Mouse (Mus musculus) CD8-positive naive resting alpha-beta T cell, adult 2 months (primary cell): ENCODE measurements at regions not wholly inside any gene's neighbourhood (a gene's known extent, or its start where the extent isn't known, plus 50 kb on each side); places are given as distances from the start of the nearest gene placed in this dataset.
"Not testable (repeated sequence)": the region's sequence is repeated elsewhere in the genome, so short reads cannot be mapped to it uniquely, and the experiment has no call there.

Source experiments
- DNase-seq, 2 experiments: peaks; one replicate each; pipeline ENCODE4 v3.0.0; 2022; ENCODE audit warnings: low read depth in 2 of 2, low spot score in 2 of 2

DNA sequence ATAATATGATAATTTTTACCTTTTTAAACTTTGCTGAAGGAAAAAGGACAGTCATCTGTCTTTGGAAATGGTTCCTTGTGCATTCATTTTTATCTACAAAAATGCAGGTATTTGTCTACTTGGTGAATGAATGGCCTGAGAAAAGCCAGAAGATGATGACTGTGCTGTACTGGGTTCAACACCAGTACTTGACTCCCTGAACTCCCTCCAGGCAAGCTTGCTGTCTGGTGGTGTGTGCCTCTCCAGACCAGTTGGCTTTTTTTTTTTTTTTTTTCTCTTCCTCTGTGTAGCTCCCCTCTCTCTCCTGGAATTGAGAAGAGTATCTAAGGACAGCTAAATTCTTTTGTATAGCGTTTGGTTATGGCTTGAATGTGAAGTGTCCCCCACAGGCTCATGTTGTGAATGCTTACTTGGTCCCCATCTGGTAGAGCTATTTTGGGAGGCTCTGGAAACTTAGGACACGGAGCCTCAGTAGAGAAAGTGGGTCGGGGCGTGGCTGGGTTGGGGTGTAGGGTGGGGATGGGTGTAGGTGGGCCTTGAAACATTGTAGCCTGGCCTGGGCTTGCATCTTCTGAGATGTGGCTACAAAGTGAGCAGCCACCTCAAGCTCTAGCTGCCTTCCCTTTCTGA lies 432.3 kb upstream of the Auts2 start:
- no peak for DNase-seq

DNA sequence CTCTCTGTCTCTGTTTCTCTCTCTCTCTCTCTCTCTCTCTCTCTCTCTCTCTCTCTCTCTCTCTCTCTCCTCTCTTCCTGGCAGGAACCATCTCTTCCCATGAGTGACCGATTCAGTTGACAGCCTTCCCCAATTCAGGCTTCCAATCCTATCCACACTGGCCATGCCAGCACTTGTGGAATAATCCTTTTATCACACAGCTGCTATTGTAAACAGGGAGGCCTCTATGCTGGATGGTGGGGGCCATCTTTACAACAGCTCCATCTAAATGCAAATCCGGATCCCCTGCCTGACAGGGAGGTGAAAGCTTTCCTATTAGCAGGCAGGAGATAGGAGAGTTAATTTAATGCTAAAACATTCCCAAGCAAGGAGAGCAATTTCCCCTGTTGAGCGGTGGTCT lies 431.7 kb upstream of the Auts2 start:
- DNase-seq = no peak

- no peak for DNase-seq
Measured at GRCm38 (mm10) chr5:132971046-132971445, 427.9 kb upstream of the Auts2 start.

- DNase-seq = no peak
Measured at GRCm38 (mm10) chr5:132969376-132969775, 426.2 kb upstream of the Auts2 start.

GRCm38 (mm10) chr5:132959901-132960300 lies 416.8 kb upstream of the Auts2 start:
- DNase-seq = no peak

DNA sequence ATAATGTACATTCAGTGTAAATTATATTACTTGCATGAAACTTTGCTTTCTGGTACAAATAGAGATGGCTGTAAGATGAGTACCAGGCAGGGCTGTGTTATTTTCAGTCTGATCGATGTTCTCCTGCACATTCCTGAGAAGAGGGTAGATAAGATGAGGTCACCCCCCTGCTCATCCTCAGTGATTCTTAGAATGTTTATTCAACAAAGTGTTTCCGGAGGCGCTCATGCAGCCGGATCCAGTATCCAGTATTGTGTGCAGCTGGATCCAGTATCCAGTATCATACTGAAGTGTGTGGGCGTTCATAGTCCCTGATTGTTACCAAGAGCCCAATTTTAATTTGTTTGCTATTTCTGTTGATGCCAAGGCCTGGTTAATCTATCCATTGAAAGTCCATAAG lies 413.0 kb upstream of the Auts2 start:
- no peak for DNase-seq

DNA sequence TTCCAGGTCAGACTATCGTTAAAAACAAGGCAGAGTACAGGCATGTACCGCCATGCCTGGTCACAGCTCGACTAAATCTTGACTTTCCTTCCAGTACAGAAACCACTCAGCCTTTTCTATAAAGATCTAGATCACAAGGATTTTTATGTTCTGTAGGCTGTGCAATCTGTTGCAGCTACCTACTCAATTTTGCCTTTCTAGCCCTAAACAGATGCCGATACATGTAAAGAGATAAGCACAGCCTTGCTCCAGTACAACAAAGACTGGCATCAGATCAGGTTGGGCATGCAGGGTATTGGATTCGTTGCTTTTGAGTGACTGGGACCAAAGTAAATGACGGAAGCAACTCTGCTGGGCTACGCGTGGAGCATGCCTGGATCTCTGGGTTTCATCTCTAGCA lies 411.9 kb upstream of the Auts2 start:
- no peak for DNase-seq

- DNase-seq = no peak
Measured at GRCm38 (mm10) chr5:132933439-132933980, 390.4 kb upstream of the Auts2 start.

DNA sequence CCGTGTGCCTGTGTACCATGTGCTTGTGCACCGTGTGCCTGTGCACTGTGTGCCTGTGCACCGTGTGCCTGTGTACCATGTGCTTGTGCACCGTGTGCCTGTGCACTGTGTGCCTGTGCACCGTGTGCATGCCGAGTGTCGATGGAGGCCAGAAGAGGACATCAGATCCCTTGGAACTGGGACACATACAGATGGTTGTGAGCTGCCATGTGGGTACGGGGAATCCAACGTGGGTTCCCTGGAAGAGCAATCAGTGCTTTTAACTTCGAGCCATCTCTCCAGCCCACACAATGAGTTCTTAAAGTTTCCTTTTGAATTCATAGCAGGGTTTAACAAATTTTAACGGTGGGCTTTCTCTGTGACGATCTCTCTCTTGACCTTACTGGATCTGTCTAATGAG lies 386.8 kb upstream of the Auts2 start:
- DNase-seq = not testable (repeated sequence)

GRCm38 (mm10) chr5:132923365-132923764 lies 380.2 kb upstream of the Auts2 start:
- DNase-seq = no peak

DNA sequence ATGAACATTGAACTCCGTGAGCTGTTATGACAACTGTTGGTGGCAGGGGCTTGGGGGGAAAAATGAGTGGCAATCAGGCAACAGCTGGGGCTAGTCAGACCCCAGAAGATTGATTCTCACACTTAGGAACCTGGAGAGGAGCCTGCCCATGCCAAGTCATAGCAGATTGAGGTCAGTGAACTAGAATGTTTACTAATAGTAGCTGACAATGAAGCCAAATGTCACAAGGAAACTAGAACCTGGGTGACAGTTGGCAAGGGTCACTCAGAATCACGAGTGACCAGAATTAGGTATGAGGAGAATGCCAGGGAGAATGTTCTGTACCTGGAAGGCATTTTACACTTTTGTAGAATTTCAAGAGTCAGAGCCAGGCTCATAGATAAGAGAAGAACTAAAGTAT lies 365.9 kb upstream of the Auts2 start:
- no peak for DNase-seq

- DNase-seq = no peak
Measured at GRCm38 (mm10) chr5:132908220-132908619, 365.1 kb upstream of the Auts2 start.

DNA sequence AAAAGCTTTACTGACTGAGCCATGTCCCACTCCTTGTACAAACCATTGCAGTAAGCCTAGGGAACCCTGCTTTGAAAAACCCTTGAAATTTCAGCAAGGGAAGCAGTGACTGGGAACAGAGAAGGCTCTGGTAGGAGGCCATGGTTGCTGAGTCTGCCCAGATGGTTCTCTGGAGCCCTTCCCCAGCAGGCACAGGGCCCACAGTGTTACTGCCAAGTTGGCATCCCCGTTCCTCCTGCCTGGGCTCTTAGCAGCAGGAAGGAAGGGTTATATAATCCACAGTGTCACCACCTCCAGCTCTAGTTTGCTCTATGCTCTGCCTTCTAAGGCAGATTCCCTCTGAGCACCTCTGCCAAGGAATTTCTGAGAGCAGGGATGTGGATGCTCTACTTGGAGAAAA lies 349.4 kb upstream of the Auts2 start:
- no peak for DNase-seq

DNA sequence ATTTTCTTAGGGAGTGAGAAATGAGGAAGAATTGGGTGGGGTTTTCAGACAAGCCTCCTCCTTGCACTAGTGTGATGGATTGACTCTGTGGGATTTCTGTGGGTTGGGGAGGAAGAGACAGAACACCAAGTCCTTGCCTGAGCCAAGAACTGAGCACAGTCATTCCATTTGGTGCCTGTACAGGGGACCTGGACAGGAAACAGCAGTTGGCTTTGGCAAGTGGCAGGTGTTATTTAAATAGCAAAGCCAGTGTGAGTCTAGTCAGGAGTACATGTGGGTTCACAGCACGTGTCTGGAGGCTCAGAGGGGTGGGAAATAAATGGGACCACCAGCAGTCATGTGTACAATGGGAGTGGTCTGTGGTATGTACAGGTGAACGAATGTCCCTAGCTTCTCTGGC lies 341.0 kb upstream of the Auts2 start:
- DNase-seq = no peak

DNA sequence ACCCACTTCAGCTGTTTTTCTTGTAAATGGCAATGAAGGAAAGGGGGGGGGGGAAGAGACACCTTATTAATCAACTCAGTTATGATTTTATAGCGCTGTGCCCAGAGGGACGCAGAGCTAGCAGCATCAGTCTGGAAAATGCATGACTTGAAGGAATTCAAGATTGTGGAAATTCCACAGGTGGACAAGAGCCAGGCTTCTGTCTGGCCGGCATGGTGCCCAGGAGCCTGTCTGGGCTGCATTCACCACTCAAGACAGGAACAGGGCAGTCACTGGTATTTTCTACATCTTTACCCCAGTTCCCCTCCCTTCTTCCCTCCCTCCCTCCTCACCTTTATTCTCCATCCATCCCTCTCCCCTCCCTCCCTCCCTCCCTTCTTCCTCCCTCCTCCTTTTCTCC lies 339.1 kb upstream of the Auts2 start:
- no peak for DNase-seq

GRCm38 (mm10) chr5:132881170-132881569 lies 338.0 kb upstream of the Auts2 start:
- DNase-seq = no peak

- DNase-seq = no peak
Measured at GRCm38 (mm10) chr5:132876336-132876840, 333.2 kb upstream of the Auts2 start.

DNA sequence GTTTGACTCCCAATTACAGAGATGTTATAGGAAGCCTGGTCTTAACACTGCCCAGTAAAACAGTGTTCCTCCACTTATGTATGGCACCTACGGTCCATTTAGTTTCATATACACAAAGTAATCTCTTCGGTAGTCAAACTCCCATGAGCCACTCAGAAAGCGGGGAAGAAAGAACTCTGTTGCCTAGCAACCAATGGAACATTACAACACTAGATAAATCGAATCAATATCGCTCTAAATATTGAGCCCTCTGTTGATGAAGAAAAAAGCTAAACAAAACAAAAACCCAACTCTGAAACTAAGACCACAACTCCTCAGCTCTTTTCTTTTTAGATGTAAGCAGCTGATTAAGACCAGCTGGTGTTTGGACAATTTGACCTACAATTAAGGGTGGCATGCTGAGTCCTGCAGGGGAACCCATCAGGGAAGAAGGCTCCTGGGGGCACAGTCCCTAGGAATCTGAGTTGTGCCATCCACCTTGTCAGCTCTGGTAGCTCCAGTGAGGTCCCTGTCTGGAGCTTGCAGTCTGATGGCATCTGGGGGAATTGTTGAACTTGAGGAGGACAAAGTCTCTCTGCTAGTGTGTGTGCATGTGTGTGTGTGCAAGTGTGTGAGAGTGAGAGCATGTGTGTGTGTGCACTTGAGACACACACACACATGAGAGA lies 315.8 kb upstream of the Auts2 start:
- no peak for DNase-seq

GRCm38 (mm10) chr5:132855619-132856510 lies 312.7 kb upstream of the Auts2 start:
- no peak for DNase-seq

DNA sequence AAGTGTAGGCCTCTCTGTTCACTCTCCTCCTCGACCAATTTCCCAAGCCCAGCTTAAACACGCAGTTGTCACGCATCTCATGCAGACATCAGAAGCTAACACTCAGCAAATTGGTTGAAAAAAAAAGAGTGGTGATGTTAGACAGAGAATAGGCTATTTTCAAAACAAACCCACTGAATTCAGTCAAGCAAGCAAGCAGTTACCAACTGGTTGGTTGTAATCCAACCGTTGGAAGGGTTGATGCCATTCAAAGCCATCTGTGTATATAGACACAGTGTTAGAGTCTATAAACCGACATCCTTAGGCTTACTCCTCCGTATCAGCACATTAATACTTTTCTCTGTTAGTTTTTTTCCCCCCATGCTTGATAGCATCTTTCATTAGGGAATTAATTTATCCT lies 307.6 kb upstream of the Auts2 start:
- no peak for DNase-seq

GRCm38 (mm10) chr5:132848086-132848485 lies 304.9 kb upstream of the Auts2 start:
- DNase-seq = no peak

DNA sequence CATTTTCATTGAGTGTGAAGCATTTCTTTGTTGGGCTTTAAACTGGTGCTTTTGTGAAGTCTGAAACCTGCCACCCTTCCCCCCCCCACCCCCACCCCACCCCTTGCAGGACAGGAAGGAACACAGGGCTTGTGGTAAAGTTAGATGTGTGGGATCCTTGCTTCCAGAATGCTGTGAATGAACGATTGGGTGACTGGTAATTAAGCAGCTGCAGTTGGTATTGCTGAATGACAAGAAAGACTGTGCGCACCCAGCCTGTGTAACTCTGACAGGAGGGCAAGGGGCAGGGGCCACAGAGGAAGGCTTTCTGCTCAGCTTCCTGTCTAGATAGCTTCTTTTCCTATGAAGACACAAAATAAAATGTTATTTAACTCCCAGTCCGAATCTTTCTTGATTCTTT lies 300.1 kb upstream of the Auts2 start:
- no peak for DNase-seq
